Mouse (Mus musculus) CD4-positive, CD25-positive, alpha-beta regulatory T cell, adult 2 months (primary cell): ENCODE measurements around the gene Dpm2.

Experiments
- DNase-seq: peaks from one replicate; pipeline ENCODE4 v3.0.0-alpha.2; 2012; ENCODE audit warnings: low read depth, low spot score

Dpm2 gene

GRCm38 (mm10) chr2:32608778-32609435, 38.2 kb downstream of the Dpm2 start:
- DNase-seq, result no peak

- peak; percentile 36 for DNase-seq
Measured at GRCm38 (mm10) chr2:32610610-32611229, 40.1 kb downstream of the Dpm2 start.

- DNase-seq, result no peak
Measured at GRCm38 (mm10) chr2:32612274-32612673, 41.6 kb downstream of the Dpm2 start.

GRCm38 (mm10) chr2:32617109-32617508, 46.5 kb downstream of the Dpm2 start:
- DNase-seq, result no peak

GRCm38 (mm10) chr2:32617601-32618000, 46.9 kb downstream of the Dpm2 start:
- DNase-seq, result peak; percentile 45

GRCm38 (mm10) chr2:32618051-32618450, 47.4 kb downstream of the Dpm2 start:
- DNase-seq, result no peak

- no peak for DNase-seq
Measured at GRCm38 (mm10) chr2:32620682-32621516, 50.2 kb downstream of the Dpm2 start.

GRCm38 (mm10) chr2:32621517-32621859, 50.8 kb downstream of the Dpm2 start, which contains the start of gene Ak1:
Ak1 (plus strand) TSS chr2:32621758.
- DNase-seq, result no peak
